Mouse (Mus musculus) kidney, adult 11 months (tissue): ENCODE measurements around the gene Pi4kb.

ENCODE experiments used
- DNase-seq: peaks from one replicate; pipeline ENCODE4 v3.0.0; 2022

The Pi4kb gene

DNA sequence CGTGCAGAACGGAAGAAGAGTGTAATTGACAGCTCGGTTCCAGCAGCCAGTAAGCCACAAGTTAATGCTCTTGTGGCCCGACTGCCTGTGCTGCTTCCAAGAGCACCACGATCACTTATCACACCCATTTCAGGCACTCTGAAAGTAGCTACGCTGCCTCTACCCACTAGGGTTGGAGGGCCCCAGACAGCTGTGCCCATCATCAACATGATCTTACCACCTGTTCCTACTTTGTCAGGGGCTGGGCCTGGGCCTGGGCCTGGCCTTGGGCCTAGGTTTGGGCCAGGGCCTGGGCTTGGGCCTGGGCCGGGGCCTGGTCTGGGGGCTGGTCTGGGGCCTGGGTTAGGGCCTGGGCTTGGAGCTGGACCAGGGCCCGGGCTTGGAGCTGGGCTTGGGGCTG, 16.2 kb upstream of the Pi4kb start:
- no peak for DNase-seq

DNA sequence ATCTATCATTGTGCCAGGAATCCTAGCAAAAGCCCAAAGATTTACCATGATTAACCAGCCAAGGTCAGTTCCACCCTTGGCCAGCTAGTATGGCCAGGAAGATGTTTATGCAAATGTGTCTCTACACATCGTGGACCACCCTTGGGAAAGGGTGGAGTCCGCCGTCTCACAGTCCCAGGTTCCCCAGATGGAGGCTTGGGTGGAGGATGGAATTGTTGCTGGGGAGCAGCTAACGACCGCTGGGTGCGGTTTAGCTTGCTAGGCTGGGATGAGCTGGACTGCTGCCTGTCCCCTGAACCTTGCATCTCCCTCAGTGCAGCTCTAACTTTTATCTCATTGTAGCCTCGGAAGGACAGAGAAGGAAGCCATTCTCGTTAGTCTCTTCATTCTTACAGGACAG, 14.7 kb upstream of the Pi4kb start:
- no peak for DNase-seq

DNA sequence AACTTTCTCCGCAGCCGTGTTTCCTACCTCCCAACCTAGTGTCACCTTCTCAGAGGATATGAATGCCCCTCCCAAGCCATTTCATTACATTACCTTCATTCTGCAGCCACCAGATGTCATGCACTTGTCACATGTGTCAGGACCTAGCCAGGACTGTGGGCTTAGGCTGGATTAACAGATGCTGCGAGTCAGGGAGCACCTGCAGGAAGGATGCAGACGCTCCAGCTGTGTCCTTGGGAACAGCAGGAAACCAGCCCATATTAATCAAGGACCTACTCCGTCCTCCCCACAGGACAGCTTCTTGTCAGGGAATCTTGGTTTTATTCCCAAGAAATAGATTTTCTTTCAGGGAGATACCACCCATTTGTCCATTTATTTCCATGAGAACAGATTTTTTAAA, 14.2 kb upstream of the Pi4kb start:
- DNase-seq: no peak

DNA sequence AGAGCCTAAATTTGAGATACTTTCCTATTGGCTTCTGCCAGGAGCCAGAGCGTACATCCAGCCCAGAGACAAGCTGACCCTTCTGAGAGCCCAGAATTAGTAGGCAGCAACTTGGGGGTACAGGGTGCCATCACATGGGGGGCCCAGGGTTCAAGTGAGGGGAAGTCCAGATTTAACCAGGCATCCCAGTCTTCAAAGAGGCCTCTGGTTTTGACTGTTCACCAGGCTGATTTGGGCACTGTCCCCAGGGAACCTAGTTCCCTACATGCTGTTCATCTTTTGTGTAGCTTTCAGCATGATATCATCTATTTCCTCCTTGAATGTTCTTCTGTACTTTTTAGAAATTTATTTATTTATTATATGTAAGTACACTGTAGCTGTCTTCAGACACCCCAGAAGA, 9.5 kb upstream of the Pi4kb start:
- DNase-seq: no peak

DNA sequence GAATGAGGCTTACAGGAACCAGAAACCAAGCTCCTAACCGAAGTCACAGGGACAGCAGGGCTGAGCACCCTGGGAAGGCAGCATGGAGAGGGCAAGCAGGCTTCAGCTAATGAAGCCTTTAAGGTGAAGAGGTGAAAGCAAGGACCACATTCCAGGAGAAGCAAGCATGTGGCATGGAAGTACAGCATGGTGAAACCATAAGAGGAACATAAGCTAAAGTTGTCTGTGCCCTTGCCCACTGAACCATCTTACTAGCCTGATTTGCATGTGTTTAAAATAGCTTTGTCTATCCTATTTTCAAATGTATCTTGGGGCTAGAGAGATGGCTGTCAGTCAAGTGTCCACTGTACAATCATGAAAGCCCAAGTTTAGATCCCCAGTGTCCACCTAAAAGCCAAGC, 8.7 kb upstream of the Pi4kb start:
- no peak for DNase-seq

DNA sequence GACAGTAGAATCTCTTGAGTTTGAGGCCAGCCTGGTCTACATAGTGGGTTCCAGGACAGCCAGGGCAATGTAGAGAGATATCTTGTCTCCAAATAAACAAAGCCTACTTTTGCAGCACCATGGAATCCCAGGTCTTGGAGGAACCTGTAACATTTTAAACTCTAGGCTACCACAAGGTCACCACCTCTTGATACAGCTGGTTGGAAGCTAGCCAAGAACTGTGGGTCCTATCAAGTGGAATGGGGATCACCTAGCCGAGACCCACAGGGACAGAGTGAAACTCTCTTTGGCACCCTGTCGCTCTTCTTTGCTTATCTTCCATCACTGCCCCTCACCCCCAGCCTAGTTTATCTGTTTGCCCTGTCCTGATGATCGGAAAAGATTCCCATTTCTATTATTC, 2.0 kb upstream of the Pi4kb start:
- DNase-seq: no peak

DNA sequence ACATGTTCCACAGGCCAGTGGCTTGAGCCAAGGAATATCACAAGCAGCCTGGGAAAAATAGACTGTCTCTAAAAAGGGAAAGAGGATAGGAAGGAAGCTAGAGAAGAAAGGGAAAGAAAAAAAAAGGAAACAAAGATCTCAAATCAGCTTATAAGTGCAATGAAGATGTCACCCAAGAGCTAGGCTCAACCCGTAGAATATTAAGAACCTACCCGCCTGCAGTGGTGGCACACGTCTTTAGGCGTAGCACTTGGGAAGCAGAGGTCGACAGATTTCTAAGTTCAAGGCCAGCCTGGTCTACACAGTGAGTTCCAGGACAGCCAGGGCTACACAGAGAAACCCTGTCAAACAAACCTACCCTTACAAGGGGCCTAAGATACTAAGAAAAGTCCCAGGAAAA, 911 bp upstream of the Pi4kb start:
- DNase-seq: no peak

DNA sequence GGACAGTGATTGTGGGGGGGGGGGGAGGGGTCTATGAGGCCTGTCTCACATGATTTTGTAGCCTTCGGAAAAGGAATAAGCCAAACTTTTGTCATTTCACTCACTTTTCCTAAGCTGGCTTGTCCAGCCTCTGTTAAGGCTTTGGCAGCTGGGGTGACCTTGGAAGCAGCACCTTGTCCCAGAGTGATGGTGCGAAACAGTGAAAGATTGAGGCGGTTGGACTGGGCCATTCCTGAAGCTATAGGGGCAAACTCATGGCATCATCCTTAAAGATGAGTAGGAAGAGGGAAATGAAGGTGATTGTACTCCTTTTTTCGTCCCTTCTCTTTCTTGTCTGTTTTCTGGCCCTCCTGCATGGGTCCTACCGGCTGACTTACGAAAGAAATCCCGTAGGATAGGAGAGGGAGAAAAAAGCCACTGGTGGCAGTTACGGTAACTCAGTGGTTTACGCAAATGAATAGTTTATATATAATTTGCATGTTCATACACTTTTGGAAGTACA, 454 bp upstream of the Pi4kb start:
- no peak for DNase-seq

DNA sequence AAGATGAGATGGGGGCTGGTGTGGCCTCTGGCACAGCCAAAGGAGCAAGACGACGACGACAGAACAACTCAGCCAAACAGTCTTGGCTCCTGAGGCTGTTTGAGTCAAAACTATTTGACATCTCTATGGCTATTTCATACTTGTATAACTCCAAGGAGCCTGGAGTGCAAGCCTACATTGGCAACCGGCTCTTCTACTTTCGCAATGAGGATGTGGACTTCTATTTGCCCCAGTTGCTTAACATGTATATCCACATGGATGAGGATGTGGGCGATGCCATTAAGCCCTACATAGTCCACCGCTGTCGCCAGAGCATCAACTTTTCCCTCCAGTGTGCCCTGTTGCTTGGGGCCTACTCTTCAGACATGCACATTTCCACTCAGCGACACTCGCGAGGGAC, 9.8 kb downstream of the Pi4kb start:
- DNase-seq: no peak

DNA sequence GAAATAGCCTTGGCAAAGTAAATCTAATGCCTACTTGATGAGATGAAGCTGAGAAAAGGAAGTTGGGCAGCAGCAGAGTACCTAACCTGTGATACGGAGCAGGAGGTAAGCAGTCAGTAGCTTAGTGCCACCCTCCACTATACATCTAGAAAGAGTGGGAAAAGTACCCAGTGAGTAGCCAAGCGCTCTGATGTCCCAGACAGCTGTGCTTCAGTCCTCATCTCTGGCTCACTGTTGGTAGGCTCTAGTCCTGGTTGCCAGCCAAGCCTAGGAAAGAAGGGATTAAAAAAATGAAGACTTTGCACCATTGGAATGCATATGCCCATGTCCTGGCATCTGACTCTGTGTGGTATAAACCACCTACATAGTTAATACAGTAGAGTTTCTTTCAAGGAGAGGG, 11.0 kb downstream of the Pi4kb start:
- DNase-seq: no peak

DNA sequence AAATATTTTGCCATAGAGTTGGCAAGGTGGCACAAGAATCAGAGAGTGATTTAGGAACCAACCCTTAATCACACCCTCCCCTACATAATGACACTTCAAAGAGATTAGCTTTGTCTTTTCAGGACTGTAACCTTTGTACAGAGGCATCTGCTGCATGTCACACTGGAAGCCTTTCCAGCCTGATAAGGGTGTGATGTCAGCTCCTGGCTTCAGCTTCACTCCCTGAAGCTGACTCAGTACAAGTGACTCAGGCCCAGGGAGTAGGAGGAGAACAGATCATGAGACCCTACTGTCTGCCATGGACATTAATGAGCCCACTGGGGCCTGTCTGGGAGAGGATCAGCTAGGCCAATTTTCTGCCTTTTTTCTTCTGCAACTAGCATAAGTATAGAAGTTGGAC, 13.0 kb downstream of the Pi4kb start:
- peak; percentile 27 for DNase-seq

DNA sequence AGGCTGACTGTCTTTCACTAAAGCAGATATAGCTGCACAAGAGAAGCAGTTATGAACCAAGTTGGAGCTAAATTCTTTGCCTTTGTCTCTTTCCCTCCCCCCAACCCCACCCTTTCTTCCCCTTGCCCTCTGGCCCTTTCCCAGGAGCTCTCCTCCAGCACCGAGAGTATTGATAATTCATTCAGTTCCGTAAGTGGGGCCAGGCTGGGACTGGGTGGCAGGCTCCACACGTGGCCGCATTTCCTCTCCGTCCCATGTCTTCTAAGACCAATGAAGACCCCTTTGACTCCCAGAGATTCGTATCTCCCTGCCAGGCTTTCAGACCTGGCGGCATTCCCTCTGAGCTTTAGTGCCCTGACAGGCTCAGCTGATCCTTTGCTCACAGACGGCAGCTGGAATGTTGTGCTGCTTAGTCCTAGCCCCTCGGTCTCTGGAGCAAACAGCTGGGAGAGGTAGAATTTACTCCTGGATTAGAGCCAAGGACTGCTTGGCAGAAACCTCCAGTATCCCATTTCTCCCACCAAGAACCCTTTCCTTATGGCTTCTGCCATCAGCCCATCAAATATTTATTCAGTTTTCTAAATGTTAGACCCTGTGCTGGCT, 14.7 kb downstream of the Pi4kb start:
- no peak for DNase-seq

DNA sequence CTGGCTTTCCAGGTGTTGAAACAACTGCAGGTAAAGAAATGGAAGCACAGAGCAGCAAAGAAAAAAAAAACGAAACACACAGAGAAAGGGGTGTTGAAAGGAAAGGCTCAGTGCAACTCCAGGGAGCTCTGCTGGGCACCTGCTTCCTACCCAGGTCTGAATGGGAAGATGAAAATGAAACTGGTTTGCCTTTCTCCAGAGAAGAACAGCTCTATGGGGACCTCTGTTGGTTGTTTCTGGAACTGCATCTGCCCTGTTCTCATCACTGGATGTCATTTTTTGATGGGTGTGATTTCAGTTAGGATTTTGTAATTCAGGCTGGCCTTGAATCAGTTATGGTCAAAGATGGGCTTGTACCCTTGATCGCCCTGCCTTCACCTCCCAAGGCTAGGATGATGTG, 22.4 kb downstream of the Pi4kb start:
- DNase-seq: peak; percentile 50

DNA sequence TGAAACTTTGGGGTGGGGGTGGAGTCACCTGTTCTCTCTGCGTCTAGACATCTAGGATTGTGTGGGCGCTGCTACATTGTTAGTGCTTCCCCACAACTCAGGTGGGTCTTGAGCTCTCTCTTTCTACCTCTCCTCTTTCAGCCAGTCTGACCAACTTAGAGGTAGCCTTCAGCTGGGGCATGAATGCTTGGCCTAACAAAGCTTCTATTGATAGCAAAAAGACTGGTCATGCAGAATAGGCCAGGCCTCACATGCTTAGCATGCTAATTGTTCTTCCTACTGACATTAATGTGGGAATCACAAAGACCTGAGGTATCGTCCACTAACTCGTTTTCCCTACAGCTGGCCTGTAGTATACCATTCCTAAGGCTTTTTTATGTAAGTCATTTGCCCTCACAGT, 28.0 kb downstream of the Pi4kb start:
- no peak for DNase-seq

DNA sequence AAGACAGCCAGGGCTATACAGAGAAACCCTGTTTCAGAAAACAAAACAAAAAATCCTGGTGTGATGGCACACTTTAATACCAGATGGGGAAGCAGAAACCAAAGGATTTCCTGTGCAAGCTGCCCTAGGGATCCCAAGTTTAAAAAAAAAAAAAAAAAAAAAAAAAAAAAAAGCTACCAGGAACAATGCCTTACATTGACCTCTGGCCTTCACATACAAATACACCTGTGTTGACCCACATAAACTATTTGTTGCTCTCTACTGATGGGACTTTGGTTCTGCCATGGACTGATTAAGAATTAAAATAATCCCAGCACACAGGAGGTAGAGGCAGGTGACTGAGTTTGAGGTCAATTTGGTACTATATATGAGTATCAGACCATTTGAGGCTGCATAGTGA, 28.7 kb downstream of the Pi4kb start:
- DNase-seq: no peak

DNA sequence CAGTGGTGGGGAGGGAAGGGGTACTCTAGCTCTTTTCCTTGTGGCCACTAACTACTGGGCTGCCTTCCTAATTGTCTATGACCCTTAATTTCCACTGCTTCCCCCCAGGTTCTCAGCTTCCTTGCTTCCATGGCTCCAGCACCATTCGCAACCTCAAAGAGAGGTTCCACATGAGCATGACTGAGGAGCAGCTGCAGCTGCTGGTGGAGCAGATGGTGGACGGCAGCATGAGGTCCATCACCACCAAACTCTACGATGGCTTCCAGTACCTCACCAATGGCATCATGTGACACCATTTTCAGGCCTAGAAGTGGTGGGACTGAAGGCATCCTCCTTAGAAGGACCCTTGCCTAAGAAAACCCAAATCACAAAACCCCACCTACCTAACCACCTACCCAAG, 31.1 kb downstream of the Pi4kb start:
- no peak for DNase-seq

DNA sequence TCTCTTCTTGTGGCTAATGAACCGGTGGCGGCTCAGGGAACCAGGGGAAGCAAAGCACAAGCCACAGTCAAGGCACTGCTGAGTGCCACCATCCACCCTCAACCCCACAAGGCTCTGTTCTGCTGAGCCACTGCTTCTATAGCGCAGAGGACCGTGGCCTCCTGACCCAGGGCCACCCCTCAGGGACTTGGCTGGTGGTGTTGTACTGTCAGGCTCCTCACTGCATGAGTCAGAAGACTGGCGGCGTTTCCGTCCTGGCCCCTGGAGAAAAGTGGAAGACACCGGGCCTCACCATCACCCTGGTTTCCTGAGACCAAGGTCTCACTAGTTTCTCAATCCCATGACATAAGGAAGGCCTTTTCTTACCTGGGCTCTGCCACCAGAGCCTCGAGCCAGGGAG, 33.2 kb downstream of the Pi4kb start:
- no peak for DNase-seq

DNA sequence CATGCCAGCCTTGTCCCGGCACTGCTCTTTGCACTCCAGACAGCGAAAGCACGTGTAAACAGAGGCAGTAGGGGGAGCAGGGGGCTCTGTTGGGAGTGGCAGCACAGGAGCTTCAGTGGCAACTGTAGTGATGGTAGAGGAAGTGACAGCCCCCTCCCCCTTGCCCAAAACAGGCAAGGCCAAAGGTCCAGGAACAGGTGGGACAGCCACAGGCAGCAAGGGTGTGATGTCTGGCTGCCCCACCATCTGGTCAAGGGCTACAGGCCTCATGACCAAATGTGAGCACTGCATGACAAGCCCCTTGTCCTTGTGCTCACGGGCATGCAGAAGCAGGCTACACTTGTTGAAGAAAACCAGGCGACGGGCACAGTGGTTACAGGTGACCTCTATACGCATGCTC, 35.9 kb downstream of the Pi4kb start:
- DNase-seq: no peak

DNA sequence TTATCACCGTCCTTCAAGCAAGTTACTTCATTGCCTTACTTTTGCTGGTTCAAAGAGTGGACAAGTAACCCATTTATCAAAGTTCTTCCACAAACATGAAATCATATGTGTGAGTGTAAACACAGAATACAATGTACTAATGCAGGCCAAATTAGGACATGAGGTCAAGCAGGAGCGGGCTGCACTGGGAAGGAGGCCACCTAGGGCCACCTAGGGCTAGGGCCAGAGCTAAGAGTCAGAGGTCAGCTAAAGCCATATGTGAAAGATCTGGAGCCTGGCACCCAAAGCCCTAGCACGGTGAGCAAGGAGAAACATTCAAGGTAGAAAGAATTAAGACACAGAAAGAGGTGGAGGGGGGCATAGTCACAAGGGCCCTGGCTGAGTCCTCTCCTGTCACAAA, 38.5 kb downstream of the Pi4kb start:
- no peak for DNase-seq

DNA sequence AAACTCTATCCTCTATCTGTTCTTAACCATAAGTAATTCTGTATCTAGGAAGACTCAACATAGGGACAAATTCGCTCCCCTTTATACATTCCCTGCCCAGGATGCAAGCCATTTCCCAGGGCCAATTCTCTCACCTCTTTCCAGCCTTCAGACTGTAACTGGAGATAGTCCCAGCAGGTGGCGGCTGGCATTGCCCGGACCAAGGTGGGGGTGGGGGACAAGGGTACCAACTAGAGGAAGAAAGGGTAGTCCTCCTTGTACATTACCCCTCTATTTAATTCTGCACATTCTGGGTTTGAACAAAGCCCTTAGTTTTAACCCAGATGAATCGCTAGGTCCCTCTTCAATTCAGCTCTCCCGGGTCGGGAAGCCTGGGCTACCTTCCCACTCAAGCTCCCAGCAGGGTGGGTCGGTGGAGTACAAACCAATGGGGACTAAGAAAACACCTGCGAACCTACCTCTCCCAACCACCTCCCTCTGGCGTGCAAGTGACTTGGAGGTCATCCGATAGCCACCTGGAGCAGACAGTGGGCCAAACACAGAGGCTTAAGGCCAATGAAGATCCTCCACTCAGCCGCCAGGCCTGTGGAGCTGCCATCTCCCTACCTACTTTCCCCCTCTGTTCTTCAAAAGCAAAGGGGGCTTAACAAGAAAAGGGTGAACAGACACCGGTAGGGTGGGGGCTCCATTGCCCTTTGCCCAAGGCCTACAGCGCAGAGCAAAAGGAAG, 39.3 kb downstream of the Pi4kb start:
- peak; percentile 23 for DNase-seq

DNA sequence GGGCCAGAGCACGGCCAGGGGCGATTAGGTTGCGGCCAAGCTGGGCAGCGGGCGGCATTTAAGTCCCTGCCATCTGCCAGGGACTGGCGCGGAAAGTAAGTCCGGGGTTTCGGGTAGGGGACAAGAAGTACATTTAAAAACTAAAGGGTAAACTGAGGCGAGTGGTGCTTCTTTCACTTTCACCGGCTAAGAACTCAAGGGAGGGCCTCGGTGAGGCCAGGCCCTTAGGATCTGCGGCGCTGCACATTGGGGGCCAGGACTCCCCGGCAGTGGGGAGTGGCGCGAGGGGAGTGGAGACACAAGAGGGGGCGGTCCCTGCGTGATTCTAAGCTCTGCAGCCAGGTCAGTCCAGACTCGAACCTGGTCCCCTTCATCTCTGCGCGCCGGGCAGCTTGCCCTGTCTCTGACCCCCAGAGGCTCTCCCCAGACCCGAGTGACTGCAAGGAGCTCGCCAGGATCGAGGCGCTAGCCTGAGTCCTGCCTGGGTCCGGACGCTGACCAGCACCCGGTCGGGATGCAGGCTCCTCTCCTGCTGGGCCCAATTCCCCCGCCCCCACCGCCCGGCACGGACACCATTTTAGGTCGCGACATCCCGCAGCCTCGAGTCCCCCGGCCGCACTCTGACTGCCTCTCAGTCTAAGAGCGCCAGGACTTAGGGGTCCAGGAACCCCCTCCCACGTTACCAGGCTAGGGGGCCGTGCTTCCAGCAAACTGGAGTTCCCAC, 40.1 kb downstream of the Pi4kb start:
- DNase-seq: peak; percentile 55

DNA sequence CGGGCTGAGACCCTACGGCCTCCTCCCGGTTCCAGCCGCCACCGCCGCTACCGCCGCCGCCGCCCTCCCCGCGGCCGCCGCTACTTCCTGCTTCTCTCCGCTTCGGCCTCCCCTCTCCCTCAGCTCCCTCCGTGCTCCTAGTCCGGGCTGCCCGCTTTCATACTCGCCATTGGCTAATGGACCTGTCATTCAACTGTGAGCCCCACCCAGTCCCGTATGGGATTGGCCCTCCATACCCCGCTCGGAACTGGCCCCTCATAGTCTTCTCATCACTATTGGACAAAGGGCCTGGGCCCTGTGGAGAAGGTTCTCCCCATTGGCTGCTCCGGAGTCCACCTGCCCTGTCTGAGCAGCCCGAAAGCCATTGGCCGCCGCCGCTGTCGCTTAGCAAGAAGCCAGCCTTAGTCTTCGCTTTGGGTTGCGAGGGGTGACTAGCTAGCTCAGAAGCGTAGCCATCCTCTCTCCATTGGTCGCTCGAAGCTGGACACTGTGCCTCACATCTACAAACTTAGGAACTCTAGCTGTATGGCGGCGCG, 40.9 kb downstream of the Pi4kb start, which contains the start of gene Zfp687:
TSS of gene Zfp687 (minus strand) at position 112 of the 536 bp plus-strand sequence.
- DNase-seq: peak; percentile 100

DNA sequence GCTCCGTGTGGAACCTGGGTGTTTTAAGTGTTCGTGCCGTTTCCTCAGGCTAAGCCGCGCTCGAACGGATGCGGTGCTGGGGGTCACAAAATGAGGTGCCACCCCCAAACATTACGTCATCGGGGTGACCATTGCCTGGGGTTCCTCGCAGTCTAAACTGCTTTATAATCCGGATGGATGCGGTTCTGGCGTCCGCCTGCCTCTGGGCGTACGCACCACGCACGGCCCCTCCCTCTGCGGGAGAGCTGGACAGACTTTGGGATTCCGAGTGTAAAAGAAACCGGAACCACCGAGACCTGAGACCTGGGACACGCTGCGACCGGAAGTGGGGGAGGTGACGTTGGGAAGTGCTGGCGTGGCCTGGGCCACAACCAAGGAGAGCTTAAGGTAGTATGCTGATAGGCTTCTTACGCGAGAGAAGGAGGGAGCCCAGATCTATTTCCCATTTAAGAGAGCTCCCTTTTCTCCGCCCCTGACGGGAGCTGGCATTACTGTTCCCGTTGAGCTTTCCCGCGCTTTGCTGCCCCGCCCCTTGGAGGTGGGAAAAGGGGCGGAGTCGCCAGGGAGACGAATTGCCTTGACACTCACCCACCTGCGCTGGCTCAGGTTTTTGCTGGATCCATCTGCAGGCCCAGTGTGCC, 41.5 kb downstream of the Pi4kb start:
- DNase-seq: peak; percentile 98
